In the genomic region with DNA sequence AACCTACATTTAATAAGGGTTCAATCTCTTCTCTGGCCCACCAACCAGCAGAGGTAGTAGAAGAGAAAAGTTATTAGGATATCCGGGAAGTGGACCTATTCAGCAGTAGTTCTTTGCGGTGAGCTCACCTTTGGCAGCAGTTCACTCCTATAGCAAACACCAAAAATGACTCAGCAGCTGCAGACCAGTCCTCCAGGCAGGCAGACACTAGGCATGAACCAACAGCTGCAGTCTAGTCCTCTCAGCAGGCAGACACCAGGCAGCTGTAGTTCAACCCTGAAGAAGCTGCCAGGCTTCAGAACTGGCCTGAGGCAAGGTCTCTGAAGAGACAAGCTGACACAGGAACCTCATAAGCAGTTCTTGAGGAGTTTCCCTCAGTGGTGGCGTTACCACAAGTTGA, we compare ENCODE assay signal across 23 mouse cellular contexts.
DNase-seq lines count a peak whose midpoint lies in the region; ATAC-seq and TF ChIP-seq lines count a peak whose summit lies in the region.
"Had no signal": no experiment of that assay in that cellular context is flagged by ENCODE, and none has a peak within 500 bp of the region (broad histone marks: within the 10 kb centered on the region; RNA-seq: fewer than 3 reads in every experiment).

No protein-coding gene starts in this region.

- 0 out of 2 replicates have a peak, but pooled peaks cover 3% of the 10 kb centered on the region for H3K9me3 ChIP-seq in embryonic facial prominence, embryonic 14.5 days (ENCODE audit: control insufficient read depth, low read length)
- H3K9me3 ChIP-seq in embryonic facial prominence, embryonic 10.5 days = no peaks in the 10 kb centered on the region
- H3K9me3 ChIP-seq in lung, embryonic 14.5 days (ENCODE audit: low read depth, low read length) = no peaks in the 10 kb centered on the region
- no peaks in the 10 kb centered on the region for H3K9me3 ChIP-seq in stomach, postnatal 0 days (ENCODE audit: control insufficient read depth, low read length)
- H3K9me3 ChIP-seq: embryonic facial prominence, embryonic 13.5 days; forebrain, embryonic 10.5 days; hindbrain, embryonic 12.5 days; hindbrain, embryonic 15.5 days had no signal

- ATAC-seq in embryonic facial prominence, embryonic 14.5 days (ENCODE audit: low read depth) = no peak
- peak; percentile 44; the same call in 1 of the 2 replicates for ATAC-seq in lung, embryonic 14.5 days (ENCODE audit: insufficient read depth)
- ATAC-seq in stomach, postnatal 0 days (ENCODE audit: low FRiP score, low TSS enrichment) = peak; percentile 80
- ATAC-seq: CD4-positive, CD25-positive, alpha-beta regulatory T cell, adult 4 months; forebrain, embryonic 14.5 days; forebrain, postnatal 0 days had no signal

- no peak for TF ChIP-seq EP300 in stomach, postnatal 0 days (optimal IDR thresholded peaks at IDR 0.05)

- no peak overlapping the region for H3K27ac ChIP-seq in embryonic facial prominence, embryonic 14.5 days (replicated peaks; ENCODE audit: low read depth, low read length)
- H3K27ac ChIP-seq in embryonic facial prominence, embryonic 10.5 days (replicated peaks) = no peak overlapping the region
- no peak overlapping the region for H3K27ac ChIP-seq in lung, embryonic 14.5 days (ENCODE audit: low read depth)
- H3K27ac ChIP-seq in stomach, postnatal 0 days (replicated peaks) = no peak overlapping the region
- H3K27ac ChIP-seq: embryonic facial prominence, embryonic 13.5 days; forebrain, embryonic 10.5 days; gastrocnemius, adult 2 months; hindbrain, embryonic 12.5 days; hindbrain, embryonic 15.5 days had no signal

- WGBS in embryonic facial prominence, embryonic 14.5 days = 78% methylated on average over 3 of the region's 3 CpGs
- 84% methylated on average over 3 of the region's 3 CpGs for WGBS in embryonic facial prominence, embryonic 10.5 days
- WGBS in lung, embryonic 14.5 days = 76% methylated on average over 3 of the region's 3 CpGs
- 58% methylated on average over 3 of the region's 3 CpGs for WGBS in stomach, postnatal 0 days

- no peak overlapping the region for H3K4me2 ChIP-seq in embryonic facial prominence, embryonic 14.5 days (ENCODE audit: low read depth, low read length)
- no peak overlapping the region for H3K4me2 ChIP-seq in lung, embryonic 14.5 days
- H3K4me2 ChIP-seq in stomach, postnatal 0 days (replicated peaks; ENCODE audit: low read depth) = no peak overlapping the region
- H3K4me2 ChIP-seq: embryonic facial prominence, embryonic 13.5 days; heart, embryonic 11.5 days; hindbrain, embryonic 12.5 days; hindbrain, embryonic 15.5 days had no signal

- no peaks in the 10 kb centered on the region for H3K4me1 ChIP-seq in embryonic facial prominence, embryonic 14.5 days (ENCODE audit: control insufficient read depth, insufficient read depth, low read length)
- no peaks in the 10 kb centered on the region for H3K4me1 ChIP-seq in embryonic facial prominence, embryonic 10.5 days
- H3K4me1 ChIP-seq in lung, embryonic 14.5 days (ENCODE audit: insufficient read depth) = no peaks in the 10 kb centered on the region
- H3K4me1 ChIP-seq in stomach, postnatal 0 days (replicated peaks; ENCODE audit: control insufficient read depth, insufficient read depth) = no peaks in the 10 kb centered on the region
- H3K4me1 ChIP-seq: forebrain, embryonic 10.5 days; hindbrain, embryonic 12.5 days; hindbrain, embryonic 15.5 days had no signal

- no peaks in the 10 kb centered on the region for H3K27me3 ChIP-seq in embryonic facial prominence, embryonic 14.5 days (replicated peaks; ENCODE audit: control insufficient read depth, insufficient read depth, low read length)
- no peaks in the 10 kb centered on the region for H3K27me3 ChIP-seq in embryonic facial prominence, embryonic 10.5 days (replicated peaks; ENCODE audit: low read depth, poor library complexity, severe bottlenecking)
- no peaks in the 10 kb centered on the region for H3K27me3 ChIP-seq in lung, embryonic 14.5 days (ENCODE audit: insufficient read depth, low read length)
- no peaks in the 10 kb centered on the region for H3K27me3 ChIP-seq in stomach, postnatal 0 days (ENCODE audit: control insufficient read depth, insufficient read depth, low read length)
- H3K27me3 ChIP-seq: embryonic facial prominence, embryonic 13.5 days; hindbrain, embryonic 12.5 days; hindbrain, embryonic 15.5 days had no signal

- H3K4me3 ChIP-seq in embryonic facial prominence, embryonic 14.5 days (ENCODE audit: low read depth, low read length) = no peak overlapping the region
- no peak overlapping the region for H3K4me3 ChIP-seq in embryonic facial prominence, embryonic 10.5 days
- H3K4me3 ChIP-seq in lung, embryonic 14.5 days (ENCODE audit: low read depth, low read length) = no peak overlapping the region
- H3K4me3 ChIP-seq in stomach, postnatal 0 days (ENCODE audit: low read depth, low read length) = no peak overlapping the region
- H3K4me3 ChIP-seq: embryonic facial prominence, embryonic 13.5 days; forebrain, embryonic 10.5 days; gastrocnemius, adult 2 months; hindbrain, embryonic 12.5 days; hindbrain, embryonic 15.5 days had no signal

- H3K9ac ChIP-seq in embryonic facial prominence, embryonic 14.5 days (ENCODE audit: low read depth, low read length) = no peak overlapping the region
- no peak overlapping the region for H3K9ac ChIP-seq in lung, embryonic 14.5 days
- H3K9ac ChIP-seq in stomach, postnatal 0 days (ENCODE audit: low read length) = no peak overlapping the region
- H3K9ac ChIP-seq: embryonic facial prominence, embryonic 13.5 days; forebrain, postnatal 0 days; hindbrain, embryonic 12.5 days; hindbrain, embryonic 15.5 days had no signal

- peak; percentile 29 for DNase-seq in embryonic facial prominence, embryonic 14.5 days (ENCODE audit: low spot score)
- DNase-seq in embryonic facial prominence, embryonic 10.5 days (ENCODE audit: low spot score) = no peak
- peak; percentile 25 for DNase-seq in lung, embryonic 14.5 days
- DNase-seq in lung, postnatal 25 days (ENCODE audit: low spot score) = no peak
- peak; percentile 30 for DNase-seq in stomach, postnatal 0 days (ENCODE audit: low spot score)
- no peak for DNase-seq in kidney, adult 11 months
- DNase-seq: adrenal gland, adult 2 months; adrenal gland, postnatal 14 days; cerebellum, adult 11 months; cerebellum, adult 2 months; cerebellum, adult 9-11 months; cerebellum, postnatal 25 days; forebrain, postnatal 0 days; gastrocnemius, adult 2 months; gastrocnemius, postnatal 14 days; heart, adult 11 months had no signal

- H3K36me3 ChIP-seq in embryonic facial prominence, embryonic 14.5 days (ENCODE audit: control insufficient read depth, insufficient read depth, low read length) = no peaks in the 10 kb centered on the region
- no peaks in the 10 kb centered on the region for H3K36me3 ChIP-seq in embryonic facial prominence, embryonic 10.5 days (replicated peaks)
- no peaks in the 10 kb centered on the region for H3K36me3 ChIP-seq in lung, embryonic 14.5 days (ENCODE audit: insufficient read depth)
- no peaks in the 10 kb centered on the region for H3K36me3 ChIP-seq in stomach, postnatal 0 days (ENCODE audit: control insufficient read depth, insufficient read depth, low read length)
- H3K36me3 ChIP-seq: embryonic facial prominence, embryonic 13.5 days; forebrain, embryonic 10.5 days; hindbrain, embryonic 12.5 days; hindbrain, embryonic 15.5 days had no signal

- no peak for TF ChIP-seq CTCF in lung, embryonic 14.5 days (IDR thresholded peaks at IDR 0.05; ENCODE audit: low read depth)
- TF ChIP-seq CTCF in stomach, postnatal 0 days (IDR thresholded peaks at IDR 0.05; ENCODE audit: low read depth) = no peak

Comparison
In these comparisons a context has a peak if more than half of its experiments do, and no peak if none do; other contexts are left out.
1. DNase-seq: peak in embryonic facial prominence, embryonic 14.5 days (single experiment), lung, embryonic 14.5 days (single experiment) and stomach, postnatal 0 days (single experiment); none in embryonic facial prominence, embryonic 10.5 days (single experiment), lung, postnatal 25 days (single experiment) and kidney, adult 11 months (single experiment).